Mouse (Mus musculus): ENCODE measurements around the gene Tbpl1. TPM values are rescaled to one million over a fixed set of nuclear protein-coding genes. Genes with fewer than 3 reads are reported as not detected.

Tbpl1 gene
- polyA plus RNA-seq, 1 experiment from 2014 or later = 42.2 TPM

DNA sequence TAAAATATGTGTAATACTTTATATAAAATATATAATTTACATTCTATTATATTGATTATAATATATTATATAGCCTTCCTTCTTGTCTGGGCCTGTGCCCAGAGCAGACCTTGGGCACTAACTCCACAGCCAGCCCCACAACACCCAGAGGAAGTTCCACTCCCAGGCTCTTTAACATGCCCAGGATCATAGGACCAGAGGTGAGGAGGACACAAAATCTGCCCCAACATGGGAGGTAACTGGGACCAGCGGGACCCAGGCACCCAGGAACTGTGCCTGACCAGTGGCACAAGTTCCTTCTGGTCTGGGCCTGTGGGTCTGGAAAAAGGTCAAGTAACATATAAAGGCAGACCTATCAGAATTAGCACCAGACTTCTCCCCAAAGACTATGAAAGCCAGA is 22.5 kb upstream of the Tbpl1 start:
- no peak for ATAC-seq

GRCm38 (mm10) chr10:22751175-22751682 is 19.5 kb upstream of the Tbpl1 start:
- H3K27ac ChIP-seq (ENCODE audit: low read length) = no peak overlapping the region
- H3K4me3 ChIP-seq (ENCODE audit: low read depth, low read length) = no peak overlapping the region
- ATAC-seq (no peak), DNase-seq (ENCODE audit: low spot score) (peak; percentile 4)
- TF ChIP-seq EP300 (IDR thresholded peaks at IDR 0.05) (no peak), CTCF (IDR thresholded peaks at IDR 0.05) (no peak)
- WGBS = 44% methylated on average over 5 of the region's 5 CpGs
- no peaks in the 10 kb centered on the region for H3K4me1 ChIP-seq (ENCODE audit: insufficient read depth, low read depth, low read length)
- no peak overlapping the region for H3K4me2 ChIP-seq (replicated peaks; ENCODE audit: low read depth, low read length)
- H3K9ac ChIP-seq (replicated peaks; ENCODE audit: low read depth) = no peak overlapping the region
- 0 out of 2 replicates have a peak, but pooled peaks cover 2% of the 10 kb centered on the region for H3K9me3 ChIP-seq (ENCODE audit: low read length)
- H3K36me3 ChIP-seq (ENCODE audit: insufficient read depth, low read length) = no peaks in the 10 kb centered on the region
- no peaks in the 10 kb centered on the region for H3K27me3 ChIP-seq (replicated peaks; ENCODE audit: insufficient read depth, low read length)

More for the DNA sequence above, 22.5 kb upstream of the Tbpl1 start:
- no peak overlapping the region for H3K27ac ChIP-seq (ENCODE audit: low read length)
- no peak overlapping the region for H3K4me3 ChIP-seq (ENCODE audit: low read depth, low read length)
- TF ChIP-seq EP300 (IDR thresholded peaks at IDR 0.05) (no peak), CTCF (IDR thresholded peaks at IDR 0.05) (no peak)
- no peaks in the 10 kb centered on the region for H3K36me3 ChIP-seq (ENCODE audit: insufficient read depth, low read length)
- H3K4me2 ChIP-seq (replicated peaks; ENCODE audit: low read depth, low read length) = no peak overlapping the region
- H3K4me1 ChIP-seq (ENCODE audit: insufficient read depth, low read depth, low read length) = no peaks in the 10 kb centered on the region
- 0 out of 2 replicates have a peak, but pooled peaks cover 2% of the 10 kb centered on the region for H3K9me3 ChIP-seq (ENCODE audit: low read length)
- H3K27me3 ChIP-seq (replicated peaks; ENCODE audit: insufficient read depth, low read length) = no peaks in the 10 kb centered on the region
- no peak overlapping the region for H3K9ac ChIP-seq (replicated peaks; ENCODE audit: low read depth)
- no peak for DNase-seq (ENCODE audit: low spot score)
- 91% methylated on average over 1 of the region's 1 CpGs for WGBS

DNA sequence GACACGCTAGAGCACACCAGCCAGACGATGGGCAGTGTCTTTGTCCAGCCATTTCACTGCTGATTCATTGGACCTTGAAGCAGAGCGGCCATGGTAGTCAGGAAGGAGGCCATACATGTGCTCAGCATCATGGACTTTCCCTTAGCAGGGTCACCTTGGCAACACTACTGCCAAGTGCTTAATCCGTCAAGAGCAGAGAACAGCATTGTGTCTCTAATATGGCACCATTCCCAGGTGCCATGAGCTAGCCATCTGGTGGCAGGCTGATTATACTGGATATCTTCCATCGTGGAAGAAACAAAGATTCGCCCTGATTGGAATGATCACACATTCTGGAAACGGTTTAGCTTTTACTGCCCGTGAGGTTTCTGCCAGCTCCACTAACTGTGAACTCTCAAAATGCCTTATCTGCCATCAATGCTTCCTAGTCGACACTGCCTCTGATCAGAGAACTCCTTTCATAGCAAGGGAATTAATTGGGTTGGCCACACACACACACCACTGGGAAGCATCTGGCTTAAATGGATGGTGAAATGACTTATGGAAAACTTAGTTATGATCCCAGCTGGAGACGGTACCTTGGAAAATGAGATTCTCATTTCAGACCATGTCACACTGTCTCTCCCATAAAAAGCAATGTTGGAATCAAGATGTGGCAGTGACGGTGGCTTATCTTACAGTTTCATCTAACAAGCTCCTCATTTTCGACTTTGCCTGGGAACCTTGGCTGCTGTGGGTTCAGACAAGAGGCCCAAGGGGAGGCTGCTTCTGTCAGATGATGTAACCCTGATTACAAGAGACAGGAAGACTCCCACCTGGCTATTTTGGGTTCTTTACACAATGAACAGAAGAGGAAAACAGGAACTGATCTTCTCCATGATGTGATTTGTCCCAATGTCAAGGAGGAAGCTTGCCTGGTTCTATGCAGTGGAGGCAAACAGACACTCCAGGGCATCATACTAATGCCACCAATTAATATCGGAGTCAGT is 14.9 kb upstream of the Tbpl1 start:
- Histone ChIP-seq H3K4me3 (ENCODE audit: low read depth, low read length) (no peak overlapping the region), H3K36me3 (ENCODE audit: insufficient read depth, low read length) (no peaks in the 10 kb centered on the region), H3K4me2 (replicated peaks; ENCODE audit: low read depth, low read length) (no peak overlapping the region), H3K27me3 (replicated peaks; ENCODE audit: insufficient read depth, low read length) (no peaks in the 10 kb centered on the region), H3K9me3 (ENCODE audit: low read length) (no peaks in the 10 kb centered on the region), H3K27ac (ENCODE audit: low read length) (no peak overlapping the region), H3K4me1 (ENCODE audit: insufficient read depth, low read depth, low read length) (no peaks in the 10 kb centered on the region), H3K9ac (replicated peaks; ENCODE audit: low read depth) (no peak overlapping the region)
- no peak for TF ChIP-seq CTCF (IDR thresholded peaks at IDR 0.05)
- TF ChIP-seq EP300 (IDR thresholded peaks at IDR 0.05) = no peak
- 51% methylated on average over 13 of the region's 13 CpGs for WGBS
- DNase-seq (ENCODE audit: low spot score) (peak; percentile 54), ATAC-seq (peak; percentile 57)

GRCm38 (mm10) chr10:22745922-22746321 is 14.2 kb upstream of the Tbpl1 start:
- DNase-seq (ENCODE audit: low spot score) (peak; percentile 5), ATAC-seq (no peak)
- H3K36me3 ChIP-seq (ENCODE audit: insufficient read depth, low read length) = no peaks in the 10 kb centered on the region
- no peak overlapping the region for H3K4me3 ChIP-seq (ENCODE audit: low read depth, low read length)
- H3K27me3 ChIP-seq (replicated peaks; ENCODE audit: insufficient read depth, low read length) = no peaks in the 10 kb centered on the region
- no peak overlapping the region for H3K9ac ChIP-seq (replicated peaks; ENCODE audit: low read depth)
- TF ChIP-seq EP300 (IDR thresholded peaks at IDR 0.05) = no peak
- no peak for TF ChIP-seq CTCF (IDR thresholded peaks at IDR 0.05)
- H3K4me1 ChIP-seq (ENCODE audit: insufficient read depth, low read depth, low read length) = no peaks in the 10 kb centered on the region
- no peak overlapping the region for H3K27ac ChIP-seq (ENCODE audit: low read length)
- WGBS = 47% methylated on average over 7 of the region's 7 CpGs
- no peaks in the 10 kb centered on the region for H3K9me3 ChIP-seq (ENCODE audit: low read length)
- H3K4me2 ChIP-seq (replicated peaks; ENCODE audit: low read depth, low read length) = no peak overlapping the region

DNA sequence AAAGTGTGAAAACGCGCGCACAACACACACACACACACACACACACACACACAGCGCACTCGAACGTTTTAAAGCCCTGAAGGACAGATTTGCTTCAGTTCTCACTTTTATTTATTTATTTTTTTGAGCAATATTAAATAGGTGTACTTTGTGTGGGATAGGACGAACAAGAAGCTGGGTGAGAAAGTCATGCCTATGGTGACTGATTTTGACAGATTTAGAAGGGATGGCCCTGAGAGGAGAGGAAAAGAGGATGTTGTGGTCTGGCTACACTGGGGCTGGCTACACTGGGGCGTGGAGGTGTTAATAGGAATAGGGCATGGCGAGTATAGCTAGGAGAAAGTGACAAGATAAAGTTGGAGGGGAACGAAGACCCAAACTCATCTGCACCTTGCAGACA is 443 bp upstream of the Tbpl1 start:
- H3K4me1 ChIP-seq (ENCODE audit: insufficient read depth, low read depth, low read length) = peaks cover 8% of the 10 kb centered on the region
- no peak overlapping the region; the same call in 1 of the 2 replicates for H3K27ac ChIP-seq (ENCODE audit: low read length)
- peak overlapping the region; percentile 98 for H3K4me3 ChIP-seq (ENCODE audit: low read depth, low read length)
- WGBS = 37% methylated on average over 10 of the region's 10 CpGs
- no peaks in the 10 kb centered on the region for H3K36me3 ChIP-seq (ENCODE audit: insufficient read depth, low read length)
- DNase-seq (ENCODE audit: low spot score) (no peak), ATAC-seq (no peak)
- no peaks in the 10 kb centered on the region for H3K9me3 ChIP-seq (ENCODE audit: low read length)
- 0 out of 2 replicates have a peak overlapping the region, but pooled peaks have one; percentile 91 for H3K9ac ChIP-seq (replicated peaks; ENCODE audit: low read depth)
- H3K4me2 ChIP-seq (replicated peaks; ENCODE audit: low read depth, low read length) = peak overlapping the region; percentile 90
- no peaks in the 10 kb centered on the region for H3K27me3 ChIP-seq (replicated peaks; ENCODE audit: insufficient read depth, low read length)
- no peak for TF ChIP-seq EP300 (IDR thresholded peaks at IDR 0.05)
- no peak for TF ChIP-seq CTCF (IDR thresholded peaks at IDR 0.05)

- no peak for TF ChIP-seq CTCF (IDR thresholded peaks at IDR 0.05)
- TF ChIP-seq EP300 (IDR thresholded peaks at IDR 0.05) = no peak
- WGBS = 0% methylated on average over 29 of the region's 33 CpGs
- no peak for DNase-seq (ENCODE audit: low spot score)
- Histone ChIP-seq H3K9ac (replicated peaks; ENCODE audit: low read depth) (peak overlapping the region; percentile 91), H3K9me3 (ENCODE audit: low read length) (no peaks in the 10 kb centered on the region), H3K36me3 (ENCODE audit: insufficient read depth, low read length) (no peaks in the 10 kb centered on the region), H3K4me2 (replicated peaks; ENCODE audit: low read depth, low read length) (peak overlapping the region; percentile 90), H3K27me3 (replicated peaks; ENCODE audit: insufficient read depth, low read length) (no peaks in the 10 kb centered on the region), H3K4me1 (ENCODE audit: insufficient read depth, low read depth, low read length) (peaks cover 8% of the 10 kb centered on the region), H3K4me3 (ENCODE audit: low read depth, low read length) (peak overlapping the region; percentile 98), H3K27ac (ENCODE audit: low read length) (peak overlapping the region; percentile 94)
- peak; percentile 40 for ATAC-seq
Observed at GRCm38 (mm10) chr10:22730992-22731271, 806 bp downstream of the Tbpl1 start.

Data from lung, postnatal 0 days (tissue).